Mouse (Mus musculus) megakaryocyte-erythroid progenitor cell, adult 5-6 weeks (primary cell): ENCODE data around the gene Apol7e. TPM values are rescaled to one million over a fixed set of nuclear protein-coding genes. Genes with fewer than 3 reads are reported as not detected.
"Not testable (repeated sequence)": the region's sequence is repeated elsewhere in the genome, so short reads cannot be mapped to it uniquely, and the experiment has no call there.

Experiments used
- ATAC-seq: replicated peaks from 2 replicates; pipeline ENCODE4 v1.8.0; 2016; ENCODE audit warnings: mild to moderate bottlenecking, inconsistent platforms; ENCODE audit not compliant: severe bottlenecking, poor library complexity, low FRiP score, low TSS enrichment
- total RNA-seq, 2 experiments: library from RNA; stranded (forward) in 1 of 2; stranded (reverse) in 1 of 2; fragments of 200-1000, 215-1000 nt in 1 of 2; fragments of >200 nt in 1 of 2; fragmentation: Nextera tagmentation in 1 of 2; gene quantifications; 2 replicates each; pipeline ENCODE4 v1.2.3; 2014 to 2017

The Apol7e gene
- total RNA-seq, 2 experiments from 2014 or later = 1.5 TPM; not detected in 1

- ATAC-seq = not testable (repeated sequence)
These were observed 35.2 kb downstream of the Apol7e start for GRCm38 (mm10) chr15:77733903-77734302.

GRCm38 (mm10) chr15:77740511-77741297 is 42.0 kb downstream of the Apol7e start:
- ATAC-seq = peak; percentile 78

- ATAC-seq = not testable (repeated sequence)
These were observed 42.9 kb downstream of the Apol7e start for GRCm38 (mm10) chr15:77741556-77741955.

- ATAC-seq = no peak
These were observed 46.0 kb downstream of the Apol7e start for GRCm38 (mm10) chr15:77744632-77745031.

GRCm38 (mm10) chr15:77745081-77745480 is 46.4 kb downstream of the Apol7e start:
- ATAC-seq = no peak

- ATAC-seq = no peak
These were observed 47.7 kb downstream of the Apol7e start for GRCm38 (mm10) chr15:77746326-77746725.

GRCm38 (mm10) chr15:77748414-77748813 is 49.8 kb downstream of the Apol7e start:
- ATAC-seq = no peak

GRCm38 (mm10) chr15:77749717-77750116 is 51.1 kb downstream of the Apol7e start:
- ATAC-seq = no peak

GRCm38 (mm10) chr15:77750461-77750860 is 51.8 kb downstream of the Apol7e start:
- peak; percentile 62 for ATAC-seq

- no peak for ATAC-seq
These were observed 53.8 kb downstream of the Apol7e start for GRCm38 (mm10) chr15:77752443-77752842.

GRCm38 (mm10) chr15:77755132-77755531 is 56.5 kb downstream of the Apol7e start:
- peak; percentile 45 for ATAC-seq

- ATAC-seq = no peak
These were observed 57.4 kb downstream of the Apol7e start for GRCm38 (mm10) chr15:77756081-77756480.

GRCm38 (mm10) chr15:77756848-77757247 is 58.2 kb downstream of the Apol7e start, which contains the start of gene Apol8:
Gene Apol8 (minus strand): TSS chr15:77757003.
- peak; percentile 73 for ATAC-seq

- no peak for ATAC-seq
These were observed 59.0 kb downstream of the Apol7e start for GRCm38 (mm10) chr15:77757586-77758226.

GRCm38 (mm10) chr15:77760037-77760436 is 61.4 kb downstream of the Apol7e start:
- no peak for ATAC-seq

GRCm38 (mm10) chr15:77761083-77761482 is 62.4 kb downstream of the Apol7e start:
- ATAC-seq = no peak

- peak; percentile 77 for ATAC-seq
These were observed 63.1 kb downstream of the Apol7e start for GRCm38 (mm10) chr15:77761561-77762380.

- no peak for ATAC-seq
These were observed 64.4 kb downstream of the Apol7e start for GRCm38 (mm10) chr15:77763050-77763449.

GRCm38 (mm10) chr15:77763702-77764101 is 65.0 kb downstream of the Apol7e start:
- ATAC-seq = no peak
